Mouse (Mus musculus) cerebellum, adult 2 months (tissue): Measurements from ENCODE around the gene Gm45062. TPM values are rescaled to one million over a fixed set of nuclear protein-coding genes. Genes with fewer than 3 reads are reported as not detected.

ENCODE experiments used
- DNase-seq, 2 experiments: peaks; one replicate each; pipeline ENCODE4 v3.0.0; 2021
- H3K27ac ChIP-seq: fragments of 200-500 bp; 2 replicates; pipeline ENCODE4 v1.5.1; 2012; ENCODE audit warnings: low read length, control low read depth, inconsistent platforms; ENCODE audit not compliant: insufficient read depth
- H3K27me3 ChIP-seq: fragments of 200-500 bp; 2 replicates; pipeline ENCODE4 v1.6.1; 2012; ENCODE audit warnings: inconsistent platforms, mild to moderate bottlenecking, low read length, moderate library complexity; ENCODE audit not compliant: control insufficient read depth, insufficient read depth
- H3K4me1 ChIP-seq: fragments of 200-500 bp; 2 replicates; pipeline ENCODE4 v1.6.1; 2011; ENCODE audit warnings: low read length; ENCODE audit not compliant: control insufficient read depth, insufficient read depth
- H3K4me3 ChIP-seq: fragments of 200-500 bp; replicated peaks from 2 replicates; pipeline ENCODE3; 2011; ENCODE audit warnings: mild to moderate bottlenecking, low read depth, low read length, control low read depth; ENCODE audit not compliant: insufficient read depth
- CTCF ChIP-seq: fragments of 200-500 bp; IDR thresholded peaks from 2 replicates; pipeline ENCODE4 v1.5.1; 2011; ENCODE audit warnings: low read depth, mild to moderate bottlenecking, control low read depth, low read length, moderate library complexity, borderline replicate concordance; ENCODE audit not compliant: insufficient read depth
- POLR2A ChIP-seq: fragments of 200-500 bp; IDR thresholded peaks from 2 replicates; pipeline ENCODE4 v1.6.1; 2011; ENCODE audit warnings: low read length, control low read depth, borderline replicate concordance; ENCODE audit not compliant: insufficient read depth
- WGBS: fragments of 180-500 bp; shearing (Covaris S2); methylation state at CpG from one replicate; pipeline ENCODE4 v1.1.7; 2018; 5-methylcytosine and 5-hydroxymethylcytosine counted together
- polyA plus RNA-seq: library from polyadenylated mRNA; depleted of rRNA; stranded (reverse); fragments of >200 nt; gene quantifications from 2 replicates; pipeline ENCODE4 v1.2.3, GENCODE M21; 2012

The Gm45062 gene
- polyA plus RNA-seq, 1 experiment, result 20.5 TPM

DNA sequence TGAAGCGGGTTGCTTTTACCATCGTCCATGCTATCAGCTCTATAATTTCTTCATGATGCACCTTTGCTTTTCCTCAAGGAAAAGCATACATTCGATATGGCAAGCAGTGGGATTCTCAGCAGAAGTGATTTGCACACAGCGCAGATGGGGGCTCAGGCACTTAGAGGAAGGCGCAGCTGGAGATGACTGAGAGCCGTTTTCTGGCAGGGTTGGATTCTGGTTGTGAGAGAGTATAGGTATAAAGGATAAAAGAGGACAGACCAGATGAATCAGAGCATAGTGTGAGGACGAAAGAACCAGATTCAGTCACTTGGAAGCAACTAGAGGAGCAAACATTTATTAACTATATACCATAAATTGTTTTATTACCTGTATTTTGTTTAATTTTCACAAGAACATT lies 286.5 kb downstream of the Gm45062 start:
- Histone ChIP-seq H3K27ac (no peak overlapping the region), H3K4me3 (no peak overlapping the region), H3K4me1 (0 out of 2 replicates have a peak, but pooled peaks cover 2% of the 10 kb centered on the region), H3K27me3 (no peaks in the 10 kb centered on the region)
- no peak for TF ChIP-seq CTCF
- no peak for TF ChIP-seq POLR2A
- no peak for DNase-seq
- WGBS, result 82% methylated on average over 7 of the region's 7 CpGs

DNA sequence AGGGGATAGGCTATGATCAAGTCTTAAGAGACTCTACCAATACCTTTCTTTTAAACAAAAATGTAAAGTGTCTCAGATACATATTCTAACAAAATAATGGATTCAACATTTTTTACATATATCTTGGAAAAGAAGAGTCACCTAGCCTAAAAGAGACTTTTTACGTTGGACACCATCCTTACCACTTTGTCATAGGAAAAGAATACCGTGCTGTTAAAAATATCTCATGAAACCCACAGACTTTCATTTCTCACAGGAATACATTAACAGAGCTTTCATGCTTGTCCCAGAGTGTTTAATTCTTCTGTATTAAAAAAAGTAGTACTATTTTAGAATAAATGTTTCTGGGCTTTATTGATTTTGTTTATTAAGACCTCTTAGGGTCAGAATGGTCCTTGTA lies 291.9 kb downstream of the Gm45062 start:
- H3K4me3 ChIP-seq, result no peak overlapping the region
- TF ChIP-seq POLR2A (no peak), CTCF (no peak)
- DNase-seq, result no peak
- no peaks in the 10 kb centered on the region for H3K27me3 ChIP-seq
- H3K4me1 ChIP-seq, result no peaks in the 10 kb centered on the region
- H3K27ac ChIP-seq, result no peak overlapping the region
- 88% methylated on average over 2 of the region's 2 CpGs for WGBS

DNA sequence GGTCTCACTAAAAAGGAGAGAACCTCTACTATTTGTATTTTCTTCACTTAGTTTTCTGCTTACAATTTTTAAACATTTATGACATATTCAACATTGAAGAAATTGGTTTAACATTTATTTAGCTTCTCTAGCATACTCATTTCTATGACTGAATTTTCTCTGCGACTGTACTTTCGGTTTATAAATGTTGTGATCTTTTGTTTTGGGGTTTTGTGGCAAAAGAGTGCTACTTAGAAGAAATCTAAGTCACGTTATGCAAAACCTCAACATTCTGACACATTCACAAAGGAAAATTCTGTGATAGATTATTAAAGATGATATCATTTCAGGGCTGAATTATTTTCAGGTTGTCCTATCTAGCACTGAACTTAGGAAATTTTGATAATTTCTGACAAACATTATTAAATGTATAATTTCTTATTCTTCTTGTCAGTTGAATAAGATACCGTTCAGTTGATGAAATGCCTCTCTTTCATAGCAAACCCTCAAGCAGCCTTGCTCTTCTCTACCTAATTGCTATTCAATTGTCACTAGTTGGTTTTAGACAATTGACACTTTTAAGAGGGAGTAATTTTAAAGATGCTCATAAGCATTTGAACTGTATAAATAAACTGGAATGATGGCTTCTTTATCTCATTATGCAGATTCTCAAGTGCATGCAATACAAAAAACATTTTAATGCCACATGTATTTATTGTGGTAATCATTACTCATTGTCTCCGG lies 297.8 kb downstream of the Gm45062 start:
- Histone ChIP-seq H3K27ac (no peak overlapping the region), H3K4me3 (no peak overlapping the region), H3K27me3 (no peaks in the 10 kb centered on the region), H3K4me1 (no peaks in the 10 kb centered on the region)
- no peak for TF ChIP-seq POLR2A
- TF ChIP-seq CTCF, result no peak
- WGBS, result 92% methylated on average over 5 of the region's 5 CpGs
- DNase-seq, result no peak

- Histone ChIP-seq H3K27me3 (no peaks in the 10 kb centered on the region), H3K4me1 (no peaks in the 10 kb centered on the region), H3K4me3 (no peak overlapping the region), H3K27ac (no peak overlapping the region)
- no peak for DNase-seq
- TF ChIP-seq POLR2A (no peak), CTCF (no peak)
- 91% methylated on average over 2 of the region's 2 CpGs for WGBS
These were observed 301.4 kb downstream of the Gm45062 start for GRCm38 (mm10) chr6:8560682-8561081.

- peak in 1 of 2 experiments; percentile 31 for DNase-seq
- Histone ChIP-seq H3K4me1 (0 out of 2 replicates have a peak, but pooled peaks cover 3% of the 10 kb centered on the region), H3K4me3 (no peak overlapping the region), H3K27me3 (no peaks in the 10 kb centered on the region), H3K27ac (no peak overlapping the region)
- TF ChIP-seq POLR2A (no peak), CTCF (no peak)
- WGBS, result 57% methylated on average over 9 of the region's 9 CpGs
These were observed 323.1 kb downstream of the Gm45062 start for GRCm38 (mm10) chr6:8582377-8582776.

- Histone ChIP-seq H3K27me3 (no peaks in the 10 kb centered on the region), H3K4me3 (no peak overlapping the region), H3K4me1 (0 out of 2 replicates have a peak, but pooled peaks cover 3% of the 10 kb centered on the region), H3K27ac (no peak overlapping the region)
- TF ChIP-seq CTCF (no peak), POLR2A (no peak)
- no peak for DNase-seq
- 85% methylated on average over 3 of the region's 3 CpGs for WGBS
These were observed 324.6 kb downstream of the Gm45062 start for GRCm38 (mm10) chr6:8583892-8584291.

- TF ChIP-seq CTCF (no peak), POLR2A (no peak)
- Histone ChIP-seq H3K27me3 (no peaks in the 10 kb centered on the region), H3K4me3 (no peak overlapping the region), H3K4me1 (no peaks in the 10 kb centered on the region), H3K27ac (no peak overlapping the region)
- DNase-seq, result peak in 1 of 2 experiments; percentile 25
- WGBS, result 46% methylated on average over 9 of the region's 9 CpGs
These were observed 332.4 kb downstream of the Gm45062 start for GRCm38 (mm10) chr6:8591665-8592064.

- 79% methylated on average over 2 of the region's 2 CpGs for WGBS
- TF ChIP-seq POLR2A (no peak), CTCF (no peak)
- no peak overlapping the region for H3K4me3 ChIP-seq
- no peak for DNase-seq
- H3K27me3 ChIP-seq, result no peaks in the 10 kb centered on the region
- peaks cover 7% of the 10 kb centered on the region for H3K4me1 ChIP-seq
- no peak overlapping the region for H3K27ac ChIP-seq
These were observed 358.1 kb downstream of the Gm45062 start for GRCm38 (mm10) chr6:8617369-8617768.
